Mouse (Mus musculus) kidney, embryonic 16.5 days (tissue): ENCODE data around the gene Ly86. TPM values are rescaled to one million over a fixed set of nuclear protein-coding genes. Genes with fewer than 3 reads are reported as not detected.

ENCODE experiments used
- ATAC-seq: fragments of 200-750 bp; cut with Nextera tagmentation; 2 replicates; pipeline ENCODE4 v1.8.0; 2017; ENCODE audit warnings: moderate TSS enrichment; ENCODE audit not compliant: low FRiP score, low TSS enrichment
- H3K27ac ChIP-seq: fragments of 300-500 bp; sonication (generic); 2 replicates; pipeline ENCODE4 v1.5.1; 2014; ENCODE audit warnings: low read length
- H3K27me3 ChIP-seq: fragments of 300-500 bp; sonication (generic); 2 replicates; pipeline ENCODE4 v1.6.1; 2014; ENCODE audit warnings: low read length, control low read depth, mixed read lengths; ENCODE audit not compliant: insufficient read depth
- H3K36me3 ChIP-seq: fragments of 300-500 bp; sonication (generic); 2 replicates; pipeline ENCODE4 v1.6.1; 2014; ENCODE audit warnings: low read length, control low read depth, mixed read lengths; ENCODE audit not compliant: insufficient read depth
- H3K4me1 ChIP-seq: fragments of 300-500 bp; sonication (generic); 2 replicates; pipeline ENCODE4 v1.6.1; 2014; ENCODE audit warnings: low read length, control low read depth, mixed read lengths; ENCODE audit not compliant: insufficient read depth
- H3K4me2 ChIP-seq: fragments of 300-500 bp; sonication (generic); replicated peaks from 2 replicates; pipeline ENCODE4 v1.6.1; 2014; ENCODE audit warnings: low read depth, low read length
- H3K4me3 ChIP-seq: fragments of 300-500 bp; sonication (generic); 2 replicates; pipeline ENCODE4 v1.5.1; 2014; ENCODE audit warnings: mild to moderate bottlenecking, low read length
- H3K9ac ChIP-seq: fragments of 300-500 bp; sonication (generic); replicated peaks from 2 replicates; pipeline ENCODE4 v1.6.1; 2014; ENCODE audit warnings: low read length
- H3K9me3 ChIP-seq: fragments of 300-500 bp; sonication (generic); 2 replicates; pipeline ENCODE4 v1.6.1; 2016; ENCODE audit warnings: low read length, control low read depth
- WGBS: fragments of 180-500 bp; shearing (Covaris S2); extraction: QIAGEN DNeasy Blood & Tissue Kit; methylation state at CpG from one replicate; pipeline ENCODE4 v1.1.7; 2014; 5-methylcytosine and 5-hydroxymethylcytosine counted together
- polyA plus RNA-seq: library from polyadenylated mRNA; unstranded; fragments of >200 nt; fragmentation: Nextera tagmentation; extraction: Ambion mirVana; gene quantifications from 2 replicates; pipeline ENCODE4 v1.2.1, GENCODE M21; 2015

Ly86 gene
- polyA plus RNA-seq, 1 experiment from 2014 or later = 5.0 TPM

- Histone ChIP-seq H3K27ac (no peak overlapping the region), H3K4me2 (no peak overlapping the region), H3K36me3 (no peaks in the 10 kb centered on the region), H3K9me3 (no peaks in the 10 kb centered on the region), H3K4me3 (no peak overlapping the region), H3K4me1 (no peaks in the 10 kb centered on the region; the same call in 1 of the 2 replicates), H3K9ac (no peak overlapping the region), H3K27me3 (peaks cover 20% of the 10 kb centered on the region)
- ATAC-seq = no peak
- 31% methylated on average over 4 of the region's 4 CpGs for WGBS
Observed at GRCm38 (mm10) chr13:37312951-37313350, 32.1 kb upstream of the Ly86 start.

GRCm38 (mm10) chr13:37325504-37325903 is 19.5 kb upstream of the Ly86 start:
- no peak overlapping the region for H3K4me3 ChIP-seq
- no peaks in the 10 kb centered on the region for H3K4me1 ChIP-seq
- no peak overlapping the region for H3K4me2 ChIP-seq
- no peaks in the 10 kb centered on the region for H3K27me3 ChIP-seq
- H3K9ac ChIP-seq = no peak overlapping the region
- no peak overlapping the region for H3K27ac ChIP-seq
- no peak for ATAC-seq
- 92% methylated on average over 3 of the region's 3 CpGs for WGBS
- H3K36me3 ChIP-seq = no peaks in the 10 kb centered on the region
- H3K9me3 ChIP-seq = no peaks in the 10 kb centered on the region

- Histone ChIP-seq H3K4me1 (no peaks in the 10 kb centered on the region), H3K4me2 (no peak overlapping the region), H3K9me3 (no peaks in the 10 kb centered on the region), H3K36me3 (no peaks in the 10 kb centered on the region), H3K27me3 (no peaks in the 10 kb centered on the region), H3K27ac (no peak overlapping the region), H3K4me3 (no peak overlapping the region), H3K9ac (no peak overlapping the region)
- 67% methylated on average over 8 of the region's 8 CpGs for WGBS
- ATAC-seq = no peak
Observed at GRCm38 (mm10) chr13:37329747-37330146, 15.3 kb upstream of the Ly86 start.

- no peak for ATAC-seq
- no peaks in the 10 kb centered on the region for H3K36me3 ChIP-seq
- H3K9ac ChIP-seq = no peak overlapping the region
- no peaks in the 10 kb centered on the region for H3K4me1 ChIP-seq
- H3K4me3 ChIP-seq = no peak overlapping the region
- H3K4me2 ChIP-seq = no peak overlapping the region
- no peak overlapping the region for H3K27ac ChIP-seq
- peaks cover 2% of the 10 kb centered on the region; the same call in 1 of the 2 replicates for H3K9me3 ChIP-seq
- 78% methylated on average over 4 of the region's 4 CpGs for WGBS
- H3K27me3 ChIP-seq = no peaks in the 10 kb centered on the region
Observed at GRCm38 (mm10) chr13:37330971-37331370, 14.0 kb upstream of the Ly86 start.

GRCm38 (mm10) chr13:37332779-37333543 is 12.0 kb upstream of the Ly86 start:
- H3K27ac ChIP-seq = no peak overlapping the region
- no peaks in the 10 kb centered on the region for H3K36me3 ChIP-seq
- H3K4me2 ChIP-seq = no peak overlapping the region
- peaks cover 2% of the 10 kb centered on the region; the same call in 1 of the 2 replicates for H3K9me3 ChIP-seq
- no peak for ATAC-seq
- H3K4me1 ChIP-seq = no peaks in the 10 kb centered on the region
- no peak overlapping the region for H3K4me3 ChIP-seq
- no peak overlapping the region for H3K9ac ChIP-seq
- H3K27me3 ChIP-seq = no peaks in the 10 kb centered on the region
- WGBS = 81% methylated on average over 4 of the region's 4 CpGs

- H3K4me2 ChIP-seq = no peak overlapping the region
- no peaks in the 10 kb centered on the region for H3K4me1 ChIP-seq
- H3K27ac ChIP-seq = no peak overlapping the region
- H3K4me3 ChIP-seq = no peak overlapping the region
- no peak for ATAC-seq
- H3K36me3 ChIP-seq = no peaks in the 10 kb centered on the region
- WGBS = 55% methylated on average over 1 of the region's 1 CpGs
- no peak overlapping the region for H3K9ac ChIP-seq
- H3K27me3 ChIP-seq = no peaks in the 10 kb centered on the region
- H3K9me3 ChIP-seq = peaks cover 2% of the 10 kb centered on the region; the same call in 1 of the 2 replicates
Observed at GRCm38 (mm10) chr13:37333544-37333870, 11.5 kb upstream of the Ly86 start.

GRCm38 (mm10) chr13:37337269-37337668 is 7.7 kb upstream of the Ly86 start:
- H3K27ac ChIP-seq = no peak overlapping the region
- WGBS = 85% methylated on average over 4 of the region's 4 CpGs

GRCm38 (mm10) chr13:37337871-37338270 is 7.1 kb upstream of the Ly86 start:
- no peak overlapping the region for H3K4me3 ChIP-seq
- ATAC-seq = no peak
- H3K36me3 ChIP-seq = no peaks in the 10 kb centered on the region
- no peaks in the 10 kb centered on the region for H3K27me3 ChIP-seq
- H3K4me2 ChIP-seq = no peak overlapping the region
- no peak overlapping the region for H3K27ac ChIP-seq
- H3K9me3 ChIP-seq = peaks cover 2% of the 10 kb centered on the region; the same call in 1 of the 2 replicates
- H3K4me1 ChIP-seq = no peaks in the 10 kb centered on the region
- H3K9ac ChIP-seq = no peak overlapping the region
- 79% methylated on average over 7 of the region's 7 CpGs for WGBS

More at GRCm38 (mm10) chr13:37337269-37337668, 7.7 kb upstream of the Ly86 start:
- Histone ChIP-seq H3K9ac (no peak overlapping the region), H3K9me3 (peaks cover 2% of the 10 kb centered on the region; the same call in 1 of the 2 replicates), H3K27me3 (no peaks in the 10 kb centered on the region), H3K4me3 (no peak overlapping the region), H3K4me2 (no peak overlapping the region), H3K36me3 (no peaks in the 10 kb centered on the region), H3K4me1 (no peaks in the 10 kb centered on the region)
- ATAC-seq = no peak

- H3K9ac ChIP-seq = no peak overlapping the region
- H3K4me1 ChIP-seq = no peaks in the 10 kb centered on the region
- no peak for ATAC-seq
- no peak overlapping the region for H3K27ac ChIP-seq
- H3K4me2 ChIP-seq = no peak overlapping the region
- 80% methylated on average over 1 of the region's 1 CpGs for WGBS
- no peaks in the 10 kb centered on the region for H3K36me3 ChIP-seq
- no peaks in the 10 kb centered on the region for H3K27me3 ChIP-seq
- no peak overlapping the region for H3K4me3 ChIP-seq
- H3K9me3 ChIP-seq = no peaks in the 10 kb centered on the region
Observed at GRCm38 (mm10) chr13:37342804-37343203, 2.2 kb upstream of the Ly86 start.

- no peaks in the 10 kb centered on the region for H3K36me3 ChIP-seq
- no peak overlapping the region for H3K4me3 ChIP-seq
- no peak for ATAC-seq
- H3K27ac ChIP-seq = no peak overlapping the region
- H3K27me3 ChIP-seq = no peaks in the 10 kb centered on the region
- no peak overlapping the region for H3K9ac ChIP-seq
- H3K4me2 ChIP-seq = no peak overlapping the region
- 88% methylated on average over 10 of the region's 10 CpGs for WGBS
- no peaks in the 10 kb centered on the region for H3K4me1 ChIP-seq
- no peaks in the 10 kb centered on the region for H3K9me3 ChIP-seq
Observed at GRCm38 (mm10) chr13:37345823-37346222, 815 bp downstream of the Ly86 start.
